Mouse (Mus musculus) cerebellum, adult 8-10 months (tissue): ENCODE measurements around the gene Pold1.

Experiments
- DNase-seq: peaks from one replicate; pipeline ENCODE4 v3.0.0; 2022

Gene Pold1

DNA sequence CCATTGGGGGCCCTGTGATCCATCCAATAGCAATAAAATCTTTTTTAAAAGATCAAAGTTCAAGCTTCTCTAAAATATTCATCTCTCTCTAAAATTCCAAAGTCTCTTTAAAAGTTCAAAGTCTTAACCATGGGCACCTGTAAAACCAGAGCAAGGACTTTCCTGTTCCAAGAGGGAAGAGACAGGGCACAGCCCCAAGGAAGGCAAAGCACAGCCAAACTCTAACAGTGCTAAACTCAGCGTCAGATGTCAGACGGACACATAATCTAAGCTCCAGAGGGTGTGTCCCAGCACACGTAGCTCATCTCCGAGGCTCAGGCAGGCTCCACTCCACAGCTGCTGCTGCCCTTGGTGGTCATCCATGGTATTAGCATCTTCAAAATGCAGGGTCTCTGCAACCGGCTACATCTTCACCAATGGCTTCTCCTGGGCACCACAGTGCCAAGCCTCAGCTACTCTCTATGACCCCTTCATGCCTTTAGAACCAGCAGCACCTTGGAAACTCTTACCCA lies 27.7 kb upstream of the Pold1 start:
- DNase-seq: no peak

DNA sequence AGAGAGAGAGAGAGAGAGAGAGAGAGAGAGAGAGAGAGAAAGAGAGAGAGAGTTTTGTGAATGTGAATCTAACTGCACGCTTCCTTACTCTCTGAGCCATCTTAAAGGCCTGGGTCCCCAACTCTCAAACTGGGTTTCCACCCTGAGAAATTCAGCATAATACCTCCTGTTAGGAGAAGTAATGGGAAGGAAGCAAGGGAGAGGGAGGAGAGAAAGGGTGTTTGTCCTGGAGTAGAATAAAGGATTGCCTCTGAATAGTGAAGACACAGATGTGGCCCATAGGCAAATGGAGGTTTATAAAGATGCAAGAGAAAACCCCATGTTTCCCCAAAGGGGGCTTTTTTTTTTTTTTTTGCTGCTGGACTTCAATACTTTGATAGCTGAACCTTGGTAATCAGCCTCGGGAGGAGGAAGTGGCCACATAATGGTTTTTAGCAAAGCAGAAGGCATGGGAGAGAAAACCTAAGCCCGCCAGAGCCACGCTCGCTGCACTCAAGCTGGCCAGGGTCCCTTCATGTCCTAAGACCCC lies 24.4 kb upstream of the Pold1 start:
- DNase-seq: no peak

GRCm38 (mm10) chr7:44572213-44572701 lies 23.6 kb upstream of the Pold1 start, which contains the start of gene Napsa:
TSS of gene Napsa (plus strand) at chr7:44572380.
- DNase-seq: no peak

GRCm38 (mm10) chr7:44571811-44572210 lies 23.2 kb upstream of the Pold1 start:
- no peak for DNase-seq

- DNase-seq: no peak
Observed at GRCm38 (mm10) chr7:44570989-44571388, 22.3 kb upstream of the Pold1 start.

DNA sequence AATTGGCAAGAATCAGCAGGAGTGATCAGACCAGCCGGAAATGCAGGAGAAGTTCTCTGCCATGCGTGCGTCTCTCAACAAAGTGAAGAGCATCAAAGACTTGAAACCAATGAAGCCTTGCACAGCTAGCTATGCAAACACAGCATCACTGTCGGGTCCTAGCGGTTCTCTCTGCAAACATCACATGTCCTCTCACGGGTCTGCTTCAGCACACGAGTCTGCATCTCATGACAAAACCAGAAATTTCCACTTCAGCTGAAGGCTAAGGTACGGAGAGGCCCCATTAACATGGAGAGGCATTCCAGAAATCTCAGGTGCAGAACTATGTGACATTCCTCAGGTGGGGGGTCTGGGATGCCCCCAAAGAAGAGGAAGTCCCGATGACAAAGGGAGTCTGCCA lies 20.2 kb upstream of the Pold1 start:
- DNase-seq: no peak

DNA sequence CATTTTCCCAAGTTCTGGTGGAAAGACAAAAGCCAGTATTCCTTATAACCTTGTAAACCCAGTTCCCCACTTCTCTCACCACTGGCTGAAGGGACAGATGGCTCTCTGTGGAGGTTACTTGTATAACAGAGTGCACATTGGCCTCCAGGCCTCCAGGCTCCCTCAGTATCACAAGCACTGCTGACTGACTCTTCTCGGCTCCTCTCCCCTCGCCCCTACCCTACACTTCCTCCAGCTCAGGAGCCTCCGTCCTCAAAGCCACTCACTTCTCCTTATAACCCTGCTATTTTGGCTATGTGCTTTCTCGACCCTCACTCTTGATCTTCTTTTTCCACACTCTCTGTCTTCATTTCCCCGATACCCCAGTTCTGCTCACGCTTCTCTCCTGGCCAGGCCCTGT lies 16.8 kb upstream of the Pold1 start:
- DNase-seq: no peak

DNA sequence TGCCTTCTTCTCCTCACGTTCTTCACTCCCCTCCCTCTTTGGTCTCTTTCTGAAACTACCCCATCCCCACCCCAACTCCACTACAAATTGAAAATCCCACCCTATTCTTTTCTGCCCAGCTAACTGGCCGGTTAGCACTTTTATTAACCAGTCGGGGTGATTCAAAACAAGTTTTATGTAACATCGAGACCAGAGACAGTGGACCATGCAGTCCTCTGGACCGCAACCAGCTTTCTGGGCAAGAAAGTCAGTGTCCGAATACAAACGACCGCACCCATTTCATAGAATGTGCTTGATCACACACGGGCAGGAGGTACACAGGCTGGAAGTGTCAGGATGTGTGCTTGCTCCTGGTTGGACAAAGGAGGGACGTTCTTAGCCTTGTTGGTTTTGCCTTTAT lies 15.8 kb upstream of the Pold1 start:
- DNase-seq: no peak

DNA sequence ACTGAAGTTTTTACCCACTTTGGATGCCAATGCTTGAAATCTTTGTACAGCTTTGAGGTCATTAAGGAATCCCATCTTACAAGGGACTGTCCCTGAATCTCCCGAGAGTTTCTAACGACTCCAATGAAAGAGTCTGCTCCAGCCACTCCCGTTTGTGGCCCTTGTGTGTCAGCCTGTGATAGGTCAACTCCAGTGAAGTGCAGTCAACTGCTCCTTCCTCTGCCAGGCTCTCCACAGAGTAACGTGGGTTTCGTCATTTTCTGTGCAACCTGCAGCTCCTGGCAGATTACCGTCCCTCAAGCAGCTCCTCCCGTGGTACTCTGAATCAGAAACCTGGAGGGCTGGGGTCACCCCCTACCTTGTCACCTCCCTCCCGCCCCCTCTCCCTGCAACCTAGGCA lies 14.6 kb upstream of the Pold1 start:
- DNase-seq: no peak

GRCm38 (mm10) chr7:44560435-44561400 lies 12.1 kb upstream of the Pold1 start:
- DNase-seq: peak; percentile 84

DNA sequence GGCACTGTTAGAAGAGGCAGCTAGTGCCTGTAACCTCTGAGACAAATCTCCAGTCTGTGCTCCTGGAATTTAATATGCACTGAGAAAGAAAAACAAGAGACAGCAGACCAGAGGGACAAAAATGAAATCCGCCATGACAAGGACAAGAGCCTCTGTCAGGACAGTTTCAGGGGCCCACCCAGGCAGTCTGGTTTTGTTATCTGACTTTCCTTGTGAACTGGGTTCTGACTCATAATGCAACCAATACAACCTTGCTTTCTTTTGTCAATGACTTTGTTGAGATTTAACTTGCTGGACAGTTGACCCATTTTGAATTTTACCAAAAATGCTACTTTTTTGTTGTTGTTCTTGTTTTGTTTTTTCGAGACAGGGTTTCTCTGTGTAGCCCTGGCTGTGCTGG lies 9.0 kb upstream of the Pold1 start:
- DNase-seq: no peak

- peak; percentile 92 for DNase-seq
Observed at GRCm38 (mm10) chr7:44553826-44554225, 5.2 kb upstream of the Pold1 start, which contains the start of gene Nr1h2. TSS of gene Nr1h2 (minus strand) at chr7:44553951.

DNA sequence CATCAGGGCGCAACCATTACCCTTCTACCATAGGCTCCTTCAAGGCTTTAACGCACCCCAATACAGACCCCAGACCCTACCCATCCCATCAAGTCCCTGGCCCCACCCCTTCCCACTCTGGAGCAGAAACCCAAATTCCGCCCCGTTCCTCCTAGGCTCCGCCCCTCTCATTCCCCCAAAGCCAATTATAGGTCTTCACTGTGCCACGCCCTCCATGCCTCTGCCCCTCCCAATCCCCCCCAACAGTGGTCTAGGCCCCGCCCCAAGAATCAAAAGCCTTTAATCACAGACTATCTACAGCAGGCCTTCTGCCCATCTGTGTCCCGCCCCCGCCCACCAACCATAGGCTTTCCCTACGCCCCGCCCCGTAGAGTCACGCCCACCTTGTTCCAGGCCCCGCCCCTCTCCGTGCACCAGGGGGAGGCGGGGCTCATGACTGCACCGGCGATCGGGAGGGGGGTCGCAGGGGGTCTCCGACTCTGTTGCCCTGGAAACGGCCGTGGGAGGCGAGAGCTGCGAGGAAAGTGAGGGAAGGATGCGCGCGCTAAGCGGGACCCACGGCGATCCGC lies 4.6 kb upstream of the Pold1 start:
- DNase-seq: peak; percentile 62

DNA sequence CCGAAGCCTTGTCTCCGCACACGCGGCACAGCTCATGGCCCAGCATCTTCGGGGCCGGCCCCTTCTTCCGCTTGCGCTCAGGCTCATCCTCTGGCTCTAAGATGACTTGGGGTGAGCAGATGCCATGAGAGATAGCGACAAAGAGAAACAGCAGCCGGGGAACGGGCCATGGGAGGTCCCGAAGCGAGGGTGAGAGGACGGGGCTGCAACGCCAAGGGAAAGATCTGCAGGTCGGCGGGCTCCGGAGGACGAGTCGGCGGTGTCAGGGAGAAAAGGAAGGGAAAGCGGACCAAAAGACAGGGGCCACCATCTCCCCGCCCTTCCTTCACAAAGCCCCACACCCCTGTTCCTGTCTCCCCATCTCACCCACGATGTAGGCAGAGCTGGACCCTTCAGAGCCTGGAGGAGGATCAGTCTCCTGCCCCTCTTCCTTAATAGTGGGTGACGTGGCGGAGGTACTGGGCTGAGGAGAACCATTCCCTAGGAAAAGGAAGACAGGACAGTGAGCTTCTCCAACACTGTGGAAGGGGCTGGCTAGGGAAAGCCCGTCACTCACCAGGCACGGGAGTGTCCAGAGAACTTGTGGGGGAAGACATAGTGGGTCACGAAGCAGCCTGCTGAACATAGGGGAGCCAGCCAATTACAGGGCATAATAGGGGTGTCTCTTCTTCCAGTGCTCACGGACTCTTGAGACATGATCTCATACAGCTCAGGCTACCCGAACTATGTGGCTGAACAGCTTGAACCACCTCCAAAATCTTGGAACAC lies 3.7 kb upstream of the Pold1 start:
- DNase-seq: no peak

DNA sequence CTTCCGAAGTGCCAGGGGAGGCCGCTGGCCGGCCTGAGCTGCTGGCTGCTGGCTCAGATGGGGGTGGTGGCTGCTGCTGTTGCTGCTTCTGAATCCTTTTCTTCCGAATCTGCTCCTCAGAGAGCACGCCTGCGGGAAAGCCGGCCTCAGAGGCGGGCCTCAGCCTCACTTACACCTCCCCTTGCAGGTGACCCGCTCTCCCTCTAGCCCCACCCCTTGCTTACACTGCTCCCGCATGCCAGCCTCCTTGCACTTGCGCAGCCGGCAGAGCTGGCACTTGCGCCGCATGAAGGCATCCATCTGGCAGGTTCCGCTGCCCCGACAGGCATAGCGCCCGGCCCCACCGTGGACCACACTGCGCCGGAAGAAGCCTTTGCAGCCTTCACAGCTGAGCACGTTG lies 3.1 kb upstream of the Pold1 start:
- DNase-seq: peak; percentile 22

GRCm38 (mm10) chr7:44551301-44551700 lies 2.7 kb upstream of the Pold1 start:
- DNase-seq: no peak

DNA sequence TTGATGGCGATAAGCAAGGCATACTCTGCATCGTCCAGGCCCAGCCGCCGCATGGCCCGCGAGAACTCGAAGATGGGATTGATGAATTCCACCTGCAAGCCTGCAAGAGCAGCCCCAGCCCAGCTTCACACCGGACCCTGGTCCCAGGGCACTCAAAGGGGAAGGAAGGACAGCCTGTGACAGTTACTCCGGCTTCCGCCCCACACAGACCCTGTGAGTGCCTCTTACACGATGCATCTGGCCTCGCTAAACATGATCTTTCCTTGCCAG lies 1.7 kb upstream of the Pold1 start:
- no peak for DNase-seq

- DNase-seq: no peak
Observed at GRCm38 (mm10) chr7:44549621-44550408, 1.2 kb upstream of the Pold1 start.

DNA sequence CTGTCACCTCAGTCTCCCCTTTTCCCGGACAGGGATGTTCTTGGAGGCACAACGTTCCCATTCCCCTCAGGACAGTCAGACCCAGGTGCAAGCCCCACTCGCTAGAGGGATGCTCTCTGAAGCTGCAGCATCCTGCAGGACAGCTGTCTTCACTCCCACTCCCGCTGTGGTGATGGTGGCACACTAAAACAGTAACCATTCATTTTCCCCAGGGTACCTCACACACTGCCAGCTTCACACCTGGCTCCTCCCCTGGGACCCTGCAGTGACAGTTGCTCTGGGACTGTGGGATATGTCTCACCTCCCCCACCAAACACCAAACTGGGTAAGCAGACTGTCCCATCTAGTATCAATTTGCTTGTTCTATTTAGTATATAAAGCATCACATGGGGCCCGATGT lies 924 bp downstream of the Pold1 start:
- DNase-seq: no peak

DNA sequence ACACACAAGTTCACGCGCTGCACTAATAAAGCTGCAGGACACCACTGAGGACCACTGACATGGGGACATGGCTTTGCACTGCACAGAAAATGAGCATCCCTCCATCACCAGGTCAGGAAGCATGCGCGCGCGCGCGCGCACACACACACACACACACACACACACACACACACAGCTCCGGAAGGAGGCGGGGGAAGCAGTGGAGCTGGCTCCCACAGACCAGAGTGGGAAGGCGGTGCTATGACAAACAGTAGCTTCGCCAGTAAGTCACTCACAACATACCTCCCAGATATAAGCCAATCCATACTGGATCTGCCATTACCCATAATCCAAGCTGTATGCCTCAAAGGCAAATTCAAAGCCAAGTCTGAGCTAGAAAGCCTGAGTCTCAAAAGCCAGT lies 1.6 kb downstream of the Pold1 start:
- DNase-seq: no peak

DNA sequence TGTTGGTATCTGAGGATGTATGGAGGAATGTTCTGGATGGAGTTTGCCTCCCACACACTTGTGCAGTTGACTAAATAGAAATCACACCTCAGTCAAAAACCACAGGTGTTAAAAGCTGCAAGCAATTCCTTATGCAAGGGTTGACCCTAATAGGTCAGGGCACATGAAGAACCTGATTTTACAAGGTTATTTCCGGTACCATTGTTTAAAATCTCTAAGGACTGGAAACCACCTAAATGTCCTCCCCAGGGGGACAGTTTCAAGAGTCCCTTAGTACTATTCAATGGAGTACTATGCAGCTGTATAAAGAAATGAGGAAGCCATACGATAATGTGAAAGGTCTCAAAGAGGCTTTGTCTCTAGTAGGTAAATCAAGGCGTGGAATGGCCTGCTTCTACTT lies 2.4 kb downstream of the Pold1 start:
- DNase-seq: no peak

- no peak for DNase-seq
Observed at GRCm38 (mm10) chr7:44543071-44543470, 5.6 kb downstream of the Pold1 start.
